Mouse (Mus musculus) mature B cell (primary cell): ENCODE data around the gene Plxnd1.

Experiments
- in situ Hi-C: fragments of 300-500 bp; cut with MboI; formaldehyde crosslinking; loops from 2 replicates; pipeline ENCODE4 v1.14.3; 2019

The Plxnd1 gene

GRCm38 (mm10) chr6:116000851-116001250, 6.0 kb upstream of the Plxnd1 start:
- in situ Hi-C loops, result loop anchor here (10.0 kb wide), 1 partner anchor 96 kb away; no protein-coding TSS in a partner anchor

DNA sequence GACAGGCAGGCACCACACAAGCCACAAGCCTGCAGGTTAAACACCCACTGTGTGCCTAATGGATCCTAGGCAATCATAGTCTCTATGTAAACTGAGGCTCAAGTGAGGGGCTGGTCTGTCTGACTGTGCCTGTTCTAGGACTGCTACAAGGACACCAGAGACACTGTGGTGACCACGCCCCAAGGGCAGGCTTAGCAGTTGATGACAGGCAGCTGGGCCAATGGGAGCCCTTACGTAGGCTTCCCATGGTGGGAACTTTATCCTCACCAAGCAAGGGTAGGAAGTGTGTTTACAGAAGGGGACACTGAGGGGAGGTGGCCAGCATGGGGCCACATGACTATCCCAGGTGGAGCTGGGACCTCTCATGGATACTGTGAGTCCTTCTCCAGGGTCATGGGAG, 4.4 kb upstream of the Plxnd1 start:
- in situ Hi-C loops, result no loop called here

- in situ Hi-C loops, result no loop called here
Observed at GRCm38 (mm10) chr6:115998758-115999157, 4.0 kb upstream of the Plxnd1 start.

- in situ Hi-C loops, result no loop called here
Observed at GRCm38 (mm10) chr6:115997726-115998311, 3.0 kb upstream of the Plxnd1 start.

GRCm38 (mm10) chr6:115996171-115996851, 1.5 kb upstream of the Plxnd1 start:
- in situ Hi-C loops, result no loop called here

- in situ Hi-C loops, result no loop called here
Observed at GRCm38 (mm10) chr6:115995531-115995941, 731 bp upstream of the Plxnd1 start.

DNA sequence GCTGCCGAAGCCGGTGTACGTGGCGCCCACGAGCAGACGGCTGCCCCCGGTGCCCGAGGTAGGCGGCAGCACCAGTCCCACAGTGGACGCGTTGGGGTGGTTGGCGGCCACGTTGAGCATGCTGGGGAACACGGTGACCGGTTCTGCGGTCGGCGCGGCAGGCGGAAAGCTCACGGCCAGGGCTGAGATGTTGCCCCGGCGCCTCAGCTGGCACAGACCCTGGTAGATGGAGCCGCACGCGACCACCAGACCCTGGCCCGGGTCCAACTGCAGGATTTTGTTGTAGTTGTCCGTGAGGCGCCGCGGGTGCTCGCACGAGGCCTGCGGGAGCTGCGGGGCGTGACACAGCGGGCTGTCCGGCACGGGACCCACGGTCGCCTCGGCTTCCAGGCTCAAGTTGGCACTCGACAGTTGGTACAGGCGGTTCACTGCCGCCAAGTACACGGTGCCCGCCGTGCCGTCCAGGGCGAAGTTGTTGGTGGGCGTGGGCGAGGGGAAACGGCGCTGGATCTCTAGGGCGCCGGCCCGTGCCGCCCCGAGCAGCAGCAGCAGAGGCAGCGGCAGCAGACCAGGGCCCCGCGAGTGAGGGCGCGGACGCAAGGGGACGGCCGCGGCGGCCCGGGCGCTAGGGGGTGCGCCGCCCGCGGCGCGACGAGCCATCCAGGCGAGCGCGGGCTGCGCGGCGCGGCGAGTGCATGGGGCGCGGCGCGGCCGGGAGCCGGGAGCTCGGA, 494 bp downstream of the Plxnd1 start:
- in situ Hi-C loops, result no loop called here

GRCm38 (mm10) chr6:115993463-115994145, 1.2 kb downstream of the Plxnd1 start:
- in situ Hi-C loops, result no loop called here

GRCm38 (mm10) chr6:115992981-115993380, 1.8 kb downstream of the Plxnd1 start:
- in situ Hi-C loops, result no loop called here

DNA sequence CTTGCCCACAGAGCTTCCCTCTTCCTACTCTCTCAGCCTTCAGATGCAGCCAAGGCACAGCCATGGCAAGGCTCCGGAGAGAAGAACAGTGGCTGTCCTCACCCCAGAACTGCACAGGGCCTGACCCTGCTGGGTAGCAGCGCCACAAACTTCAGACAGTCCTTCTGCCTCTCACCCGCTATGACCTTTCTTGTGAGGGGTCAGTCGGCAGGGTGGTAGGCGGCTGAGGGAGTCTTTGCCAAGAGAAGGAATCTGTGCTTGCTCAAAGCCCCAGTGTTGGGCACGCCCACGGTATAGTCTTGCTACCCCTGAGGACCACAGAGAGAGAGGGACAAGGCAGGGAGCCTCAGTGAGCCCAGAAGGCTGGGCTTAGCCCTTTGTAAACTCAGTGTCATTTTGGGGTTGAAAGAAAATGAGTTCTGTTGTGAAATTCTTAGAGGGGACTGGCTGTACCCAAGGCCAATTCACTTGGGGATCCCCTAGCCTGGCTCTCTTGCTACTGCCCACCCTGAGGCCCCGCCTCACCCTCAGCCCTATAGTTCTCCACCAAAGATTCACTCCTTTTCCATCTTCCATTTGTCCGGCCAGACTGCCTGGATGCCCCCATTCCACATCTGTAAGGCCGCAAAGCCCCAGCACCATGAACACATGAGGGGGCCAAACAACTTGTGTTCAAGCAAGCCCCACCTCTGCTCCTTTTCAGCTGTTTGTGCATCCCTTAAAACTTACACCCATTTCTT, 2.8 kb downstream of the Plxnd1 start:
- in situ Hi-C loops, result no loop called here

DNA sequence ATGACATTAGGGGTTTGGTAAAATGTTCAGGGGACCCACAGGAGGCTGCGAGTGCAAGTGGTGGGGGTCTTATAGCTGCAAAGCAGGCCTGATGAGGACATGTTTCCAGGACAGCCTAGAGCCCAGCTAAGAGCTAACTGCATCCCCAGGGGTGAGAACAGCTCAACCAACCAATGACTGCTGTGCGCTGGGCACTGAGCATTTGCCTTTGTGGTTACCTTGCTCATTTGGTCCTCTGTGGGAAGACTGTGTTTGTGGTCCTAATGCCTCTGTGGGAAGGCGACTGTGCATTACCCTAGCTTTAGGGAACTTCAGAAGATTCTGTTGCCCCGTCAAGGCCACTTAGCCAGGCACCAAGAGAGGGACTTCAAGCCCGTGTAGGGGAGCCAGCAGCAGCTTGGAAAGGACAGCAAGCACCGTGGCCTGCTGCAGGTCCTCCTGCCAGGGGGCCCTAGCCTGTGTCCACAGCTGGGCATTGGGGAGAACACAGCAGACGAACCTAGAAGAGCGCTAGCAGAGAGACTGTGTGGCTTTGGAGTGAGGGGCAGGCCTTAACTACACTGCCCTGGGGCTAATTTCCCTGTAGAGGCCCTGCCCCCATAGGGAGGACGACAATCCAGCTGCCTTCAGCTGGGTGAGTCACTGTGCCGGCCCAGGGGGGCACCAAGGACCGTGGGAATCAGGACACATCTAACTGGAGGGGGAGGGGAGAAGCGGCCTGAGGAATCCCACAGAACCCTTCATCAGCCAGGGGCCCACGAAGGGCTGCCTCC, 3.5 kb downstream of the Plxnd1 start:
- in situ Hi-C loops, result no loop called here

- in situ Hi-C loops, result no loop called here
Observed at GRCm38 (mm10) chr6:115990479-115990878, 4.3 kb downstream of the Plxnd1 start.

DNA sequence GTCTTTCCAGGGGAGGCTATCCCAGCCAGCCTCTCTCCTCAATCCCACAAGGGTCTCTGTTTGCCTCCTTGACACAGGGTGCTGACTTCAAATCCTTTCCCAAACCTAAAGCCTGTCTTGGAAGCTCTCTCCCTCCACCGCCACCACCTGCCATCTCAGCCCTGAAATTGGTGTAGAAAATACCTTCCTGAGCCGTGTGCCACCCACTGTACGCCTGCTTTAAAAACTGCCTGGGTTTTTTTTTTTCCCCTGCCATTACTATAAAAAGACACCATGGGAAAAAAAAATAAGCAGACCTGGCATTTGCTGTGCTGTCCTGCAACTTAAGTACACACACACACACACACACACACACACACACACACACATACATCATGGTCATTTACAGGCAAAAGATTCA, 4.7 kb downstream of the Plxnd1 start:
- in situ Hi-C loops, result no loop called here

GRCm38 (mm10) chr6:115989607-115990006, 5.2 kb downstream of the Plxnd1 start:
- in situ Hi-C loops, result no loop called here

- in situ Hi-C loops, result no loop called here
Observed at GRCm38 (mm10) chr6:115989032-115989431, 5.8 kb downstream of the Plxnd1 start.

DNA sequence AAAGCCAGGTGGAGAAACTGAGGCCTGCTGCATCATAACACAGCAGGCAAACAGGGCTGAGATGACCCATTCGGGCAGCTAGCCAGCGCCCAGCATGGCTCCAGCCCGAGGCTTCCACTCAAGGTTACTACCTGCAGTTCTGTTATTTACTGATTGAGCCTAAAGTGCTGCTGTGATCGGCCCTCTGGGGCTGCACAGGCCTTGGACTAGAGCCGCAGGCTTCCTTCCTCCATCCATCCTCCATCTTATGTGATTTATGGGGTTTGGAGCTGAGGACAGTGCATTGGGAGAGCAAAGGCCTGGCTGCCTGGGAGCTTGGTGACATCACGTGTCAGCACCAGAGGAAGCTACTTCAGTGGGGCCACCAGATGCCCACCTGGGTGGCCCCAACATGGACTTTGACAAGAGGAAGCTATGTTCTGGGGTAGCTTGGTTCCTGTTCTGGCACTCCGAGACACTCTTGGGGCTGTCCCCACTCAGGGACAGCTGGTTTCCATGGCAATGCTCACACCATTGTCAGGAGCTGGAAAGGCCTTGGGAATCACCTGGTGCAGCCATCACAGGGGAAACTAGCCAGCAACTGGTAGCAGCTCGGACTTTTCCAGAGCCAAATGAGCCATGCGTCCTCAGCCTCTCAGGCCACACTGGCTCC, 7.6 kb downstream of the Plxnd1 start:
- in situ Hi-C loops, result no loop called here

GRCm38 (mm10) chr6:115986472-115987095, 8.2 kb downstream of the Plxnd1 start:
- in situ Hi-C loops, result no loop called here

DNA sequence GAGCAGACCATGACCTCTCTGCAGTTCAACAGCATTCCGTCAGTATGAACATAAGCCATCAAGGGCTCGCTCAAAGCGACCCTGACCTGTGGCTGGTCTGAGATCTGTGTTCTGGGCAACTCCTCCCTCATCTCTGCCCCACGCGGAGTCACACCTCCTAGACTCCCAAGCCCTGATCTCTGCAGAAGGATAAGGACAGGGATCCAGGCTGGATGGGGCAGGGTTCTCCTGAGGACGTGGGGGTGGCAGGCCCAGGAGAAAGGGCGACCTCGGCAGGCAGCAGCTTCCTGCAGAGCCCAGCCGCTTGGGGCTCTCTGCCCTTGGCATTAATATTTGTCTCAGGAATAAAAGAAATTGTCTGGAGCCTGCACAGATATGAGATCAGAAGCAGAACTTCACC, 9.2 kb downstream of the Plxnd1 start:
- in situ Hi-C loops, result no loop called here

DNA sequence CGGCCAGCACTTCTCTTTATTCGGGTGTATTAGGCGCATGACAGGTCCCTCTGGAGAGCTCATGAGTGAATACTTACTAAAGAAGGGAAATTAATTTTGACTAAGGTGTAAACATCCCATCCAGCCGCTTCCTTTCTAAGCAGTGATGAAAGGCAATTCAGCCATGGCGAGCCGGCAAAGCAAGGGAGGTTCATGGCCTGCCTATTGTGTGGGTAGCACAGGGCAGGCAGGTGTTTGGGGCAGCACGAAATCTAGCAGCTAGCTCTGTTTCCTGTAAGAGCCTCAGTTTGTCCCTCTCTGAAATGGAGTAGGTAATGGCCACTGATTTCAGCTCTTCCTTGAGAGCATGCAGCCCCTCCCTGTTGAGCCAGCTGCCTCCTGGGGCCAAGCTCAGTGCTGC, 10.2 kb downstream of the Plxnd1 start:
- in situ Hi-C loops, result no loop called here
